Mouse (Mus musculus): ENCODE results near the gene Acadm. TPM values are rescaled to one million over a fixed set of nuclear protein-coding genes. Genes with fewer than 3 reads are reported as not detected.

Gene Acadm
- total and polyA plus RNA-seq, 3 experiments: 78.5 to 224 (median 199) TPM

GRCm38 (mm10) chr3:153947271-153947670 is 2.8 kb upstream of the Acadm start:
- in situ Hi-C loops (cut with MboI; ENCODE audit: low pct_ligation_motif_present, low pct_unique_long_range_greater_than_20kb, low sequenced_read_pairs): no loop called here
- dilution Hi-C loops (cut with MboI; ENCODE audit: extremely low pct_ligation_motif_present, extremely low pct_unique_long_range_greater_than_20kb, low sequenced_read_pairs): no loop called here
- no peak for DNase-seq (ENCODE audit: extremely low read depth)

GRCm38 (mm10) chr3:153943901-153944334 is 514 bp downstream of the Acadm start:
- in situ Hi-C loops (cut with MboI; ENCODE audit: low pct_ligation_motif_present, low pct_unique_long_range_greater_than_20kb, low sequenced_read_pairs) (no loop called here), dilution Hi-C loops (cut with MboI; ENCODE audit: extremely low pct_ligation_motif_present, extremely low pct_unique_long_range_greater_than_20kb, low sequenced_read_pairs) (no loop called here)
- H3K4me2 ChIP-seq (ENCODE audit: insufficient read depth, low read depth, poor library complexity, severe bottlenecking): peak overlapping the region; percentile 66
- DNase-seq (ENCODE audit: extremely low read depth): peak; percentile 74
- peak overlapping the region; percentile 47 for H3K9ac ChIP-seq (ENCODE audit: insufficient read depth, low read depth)
- H3K27ac ChIP-seq (ENCODE audit: insufficient read depth, low read depth): peak overlapping the region; percentile 3; the same call in 1 of the 2 replicates
- no peaks in the 10 kb centered on the region for H3K9me3 ChIP-seq (replicated peaks; ENCODE audit: low read length)
- peaks cover 13% of the 10 kb centered on the region for H3K79me2 ChIP-seq (replicated peaks; ENCODE audit: control insufficient read depth, extremely low read depth, insufficient read depth, poor library complexity, severe bottlenecking)
- H3K36me3 ChIP-seq (replicated peaks in 1 of 2; ENCODE audit: control insufficient read depth in 1 of 2, insufficient read depth in 1 of 2, low read length in 1 of 2): peaks cover 12 to 31% of the 10 kb centered on the region in 2 experiments
- H3K27me3 ChIP-seq (replicated peaks): peaks cover 1% of the 10 kb centered on the region
- H3K4me3 ChIP-seq (replicated peaks in 1 of 3; ENCODE audit: low read depth in 2 of 3, low read length in 2 of 3, poor library complexity in 1 of 3): peak overlapping the region; percentile 69 to 92 (median 75)
- H3K4me1 ChIP-seq (ENCODE audit: control insufficient read depth in 1 of 2, insufficient read depth in 2 of 2): peaks cover 2 to 41% of the 10 kb centered on the region in 2 experiments; a peak in 2 of 4 replicates
- peak; percentile 56 for TF ChIP-seq EP300 (IDR thresholded peaks at IDR 0.05; ENCODE audit: low read length)
- no peak for TF ChIP-seq NELFE (IDR thresholded peaks at IDR 0.05; ENCODE audit: low read depth, low read length)
- peak; percentile 88 for TF ChIP-seq SIN3A (IDR thresholded peaks at IDR 0.05; ENCODE audit: low read length)
- TF ChIP-seq CTCF (conservative IDR thresholded peaks at IDR 0.05 in 1 of 2, IDR thresholded peaks at IDR 0.05 in 1 of 2; ENCODE audit: low read depth in 2 of 2, low read length in 2 of 2): no peak
- TF ChIP-seq MAX (IDR thresholded peaks at IDR 0.05; ENCODE audit: low read length): peak; percentile 77
- peak; percentile 56; the same call in 1 of the 2 replicates for TF ChIP-seq IRF4 (IDR thresholded peaks at IDR 0.05; ENCODE audit: low read depth, low read length)
- TF ChIP-seq MAZ (IDR thresholded peaks at IDR 0.05; ENCODE audit: low read depth, low read length): no peak
- 0 out of 2 replicates have a peak, but pooled peaks have one; percentile 2 for TF ChIP-seq POLR2AphosphoS2 (IDR thresholded peaks at IDR 0.05; ENCODE audit: low read depth, low read length)
- no peak for TF ChIP-seq SMC3 (IDR thresholded peaks at IDR 0.05; ENCODE audit: low read depth, low read length)
- no peak for TF ChIP-seq USF1 (IDR thresholded peaks at IDR 0.05; ENCODE audit: low read depth, low read length)
- no peak for TF ChIP-seq PAX5 (IDR thresholded peaks at IDR 0.05; ENCODE audit: low read length)
- no peak for TF ChIP-seq HCFC1 (IDR thresholded peaks at IDR 0.05; ENCODE audit: low read depth, low read length)
- TF ChIP-seq ZNF384 (IDR thresholded peaks at IDR 0.05; ENCODE audit: low read depth, low read length): no peak
- TF ChIP-seq MXI1 (IDR thresholded peaks at IDR 0.05; ENCODE audit: low read depth, low read length): peak; percentile 93
- TF ChIP-seq RCOR1 (conservative IDR thresholded peaks at IDR 0.05; ENCODE audit: low read depth, low read length): no peak
- 0 out of 2 replicates have a peak, but pooled peaks have one; percentile 45 for TF ChIP-seq MYC (IDR thresholded peaks at IDR 0.05; ENCODE audit: low read depth, low read length)
- no peak for TF ChIP-seq JUN (IDR thresholded peaks at IDR 0.05; ENCODE audit: insufficient read depth, low read depth, low read length)
- TF ChIP-seq BHLHE40 (IDR thresholded peaks at IDR 0.05; ENCODE audit: low read depth, low read length): 0 out of 2 replicates have a peak, but pooled peaks have one; percentile 9
- TF ChIP-seq UBTF (IDR thresholded peaks at IDR 0.05; ENCODE audit: low read depth, low read length): peak; percentile 89
- TF ChIP-seq GABPA (IDR thresholded peaks at IDR 0.05; ENCODE audit: insufficient replicate concordance, low read depth, low read length): no peak
- no peak for TF ChIP-seq NRF1 (IDR thresholded peaks at IDR 0.05; ENCODE audit: low read depth, low read length)
- TF ChIP-seq ZC3H11A (IDR thresholded peaks at IDR 0.05; ENCODE audit: low read depth, low read length): no peak
- TF ChIP-seq MEF2A (IDR thresholded peaks at IDR 0.05; ENCODE audit: borderline replicate concordance, low read depth, low read length): 0 out of 2 replicates have a peak, but pooled peaks have one; percentile 31
- no peak for TF ChIP-seq USF2 (conservative IDR thresholded peaks at IDR 0.05; ENCODE audit: low read depth, low read length)
- no peak for TF ChIP-seq ZMIZ1 (IDR thresholded peaks at IDR 0.05; ENCODE audit: low read depth, low read length)
- no peak for TF ChIP-seq RAD21 (IDR thresholded peaks at IDR 0.05; ENCODE audit: low read depth, low read length)
- TF ChIP-seq E2F4 (IDR thresholded peaks at IDR 0.05; ENCODE audit: insufficient replicate concordance, low read depth, low read length): no peak
- no peak; the same call in 1 of the 2 replicates for TF ChIP-seq TBP (conservative IDR thresholded peaks at IDR 0.05; ENCODE audit: low read depth, low read length)
- no peak for TF ChIP-seq MAFK (IDR thresholded peaks at IDR 0.05; ENCODE audit: insufficient replicate concordance, low read length)
- 0 out of 2 replicates have a peak, but pooled peaks have one; percentile 34 for TF ChIP-seq ELF1 (IDR thresholded peaks at IDR 0.05; ENCODE audit: low read depth, low read length)
- no peak for TF ChIP-seq POLR2A (IDR thresholded peaks at IDR 0.05; ENCODE audit: low read depth, low read length)

More at GRCm38 (mm10) chr3:153947271-153947670, 2.8 kb upstream of the Acadm start:
- TF ChIP-seq USF2 (conservative IDR thresholded peaks at IDR 0.05; ENCODE audit: low read depth, low read length): no peak
- no peak for TF ChIP-seq GABPA (IDR thresholded peaks at IDR 0.05; ENCODE audit: insufficient replicate concordance, low read depth, low read length)
- TF ChIP-seq MAX (IDR thresholded peaks at IDR 0.05; ENCODE audit: low read length): no peak
- no peak for TF ChIP-seq RCOR1 (conservative IDR thresholded peaks at IDR 0.05; ENCODE audit: low read depth, low read length)
- TF ChIP-seq ELF1 (IDR thresholded peaks at IDR 0.05; ENCODE audit: low read depth, low read length): no peak
- Histone ChIP-seq H3K27me3 (replicated peaks) (peaks cover 1% of the 10 kb centered on the region), H3K79me2 (replicated peaks; ENCODE audit: control insufficient read depth, extremely low read depth, insufficient read depth, poor library complexity, severe bottlenecking) (peaks cover 10% of the 10 kb centered on the region), H3K4me3 (replicated peaks in 1 of 3; ENCODE audit: low read depth in 2 of 3, low read length in 2 of 3, poor library complexity in 1 of 3) (no peak overlapping the region), H3K4me2 (ENCODE audit: insufficient read depth, low read depth, poor library complexity, severe bottlenecking) (no peak overlapping the region), H3K27ac (ENCODE audit: insufficient read depth, low read depth) (no peak overlapping the region), H3K9ac (ENCODE audit: insufficient read depth, low read depth) (no peak overlapping the region), H3K9me3 (replicated peaks; ENCODE audit: low read length) (peaks cover 2% of the 10 kb centered on the region), H3K4me1 (ENCODE audit: control insufficient read depth in 1 of 2, insufficient read depth in 2 of 2) (peaks cover 4 to 32% of the 10 kb centered on the region in 2 experiments; a peak in 2 of 4 replicates), H3K36me3 (replicated peaks in 1 of 2; ENCODE audit: control insufficient read depth in 1 of 2, insufficient read depth in 1 of 2, low read length in 1 of 2) (no peaks in the 10 kb centered on the region)
